Mouse (Mus musculus) adrenal gland (tissue): ENCODE measurements around the gene Rufy1.

Experiments
- intact Hi-C: fragments of 180-260 bp; cut with DNase I; formaldehyde crosslinking; loops from one replicate; pipeline ENCODE4 v1.15.1; 2025

Rufy1 gene

GRCm38 (mm10) chr11:50387167-50387679 is 43.7 kb downstream of the Rufy1 start:
- intact Hi-C loops, result no loop called here

- intact Hi-C loops, result no loop called here
Observed at GRCm38 (mm10) chr11:50381311-50381710, 49.6 kb downstream of the Rufy1 start.

- intact Hi-C loops, result no loop called here
Observed at GRCm38 (mm10) chr11:50379023-50379752, 51.7 kb downstream of the Rufy1 start.

GRCm38 (mm10) chr11:50377892-50378684 is 52.8 kb downstream of the Rufy1 start:
- intact Hi-C loops, result no loop called here

GRCm38 (mm10) chr11:50376911-50377891 is 53.7 kb downstream of the Rufy1 start, which contains the start of gene Hnrnph1:
Gene Hnrnph1, plus strand, starts transcription at chr11:50376990.
- intact Hi-C loops, result no loop called here

- intact Hi-C loops, result no loop called here
Observed at GRCm38 (mm10) chr11:50376156-50376790, 54.7 kb downstream of the Rufy1 start.

GRCm38 (mm10) chr11:50375421-50375820 is 55.5 kb downstream of the Rufy1 start:
- intact Hi-C loops, result no loop called here

- intact Hi-C loops, result no loop called here
Observed at GRCm38 (mm10) chr11:50374286-50375015, 56.5 kb downstream of the Rufy1 start.

- intact Hi-C loops, result no loop called here
Observed at GRCm38 (mm10) chr11:50373621-50374020, 57.3 kb downstream of the Rufy1 start.

- intact Hi-C loops, result no loop called here
Observed at GRCm38 (mm10) chr11:50373086-50373485, 57.8 kb downstream of the Rufy1 start.

GRCm38 (mm10) chr11:50371911-50372310 is 59.0 kb downstream of the Rufy1 start:
- intact Hi-C loops, result no loop called here

- intact Hi-C loops, result no loop called here
Observed at GRCm38 (mm10) chr11:50371399-50371841, 59.5 kb downstream of the Rufy1 start.

- intact Hi-C loops, result no loop called here
Observed at GRCm38 (mm10) chr11:50370969-50371368, 60.0 kb downstream of the Rufy1 start.

- intact Hi-C loops, result no loop called here
Observed at GRCm38 (mm10) chr11:50369360-50369911, 61.5 kb downstream of the Rufy1 start.

GRCm38 (mm10) chr11:50367531-50367930 is 63.4 kb downstream of the Rufy1 start:
- intact Hi-C loops, result no loop called here

- intact Hi-C loops, result no loop called here
Observed at GRCm38 (mm10) chr11:50365322-50365721, 65.6 kb downstream of the Rufy1 start.

- intact Hi-C loops, result loop anchor here (5.0 kb wide), 2 partner anchors 42 to 97 kb away; no protein-coding TSS in a partner anchor
Observed at GRCm38 (mm10) chr11:50364548-50364947, 66.4 kb downstream of the Rufy1 start.

GRCm38 (mm10) chr11:50361282-50361681 is 69.6 kb downstream of the Rufy1 start:
- intact Hi-C loops, result loop anchor here (5.0 kb wide), 2 partner anchors 39 to 94 kb away; no protein-coding TSS in a partner anchor
